Mouse (Mus musculus) frontal cortex, adult 2 months (tissue): ENCODE data around the gene Filip1. TPM values are rescaled to one million over a fixed set of nuclear protein-coding genes. Genes with fewer than 3 reads are reported as not detected.

Source experiments
- DNase-seq, 2 experiments: peaks; one replicate each; pipeline ENCODE4 v3.0.0; 2022; ENCODE audit warnings: low spot score in 1 of 2; ENCODE audit errors: extremely low spot score in 1 of 2
- polyA plus RNA-seq: library from polyadenylated mRNA; depleted of rRNA; stranded (reverse); fragments of >200 nt; gene quantifications from 2 replicates; pipeline ENCODE4 v1.2.3, GENCODE M21; 2012

Filip1 gene
- polyA plus RNA-seq, 1 experiment = 10.0 TPM

DNA sequence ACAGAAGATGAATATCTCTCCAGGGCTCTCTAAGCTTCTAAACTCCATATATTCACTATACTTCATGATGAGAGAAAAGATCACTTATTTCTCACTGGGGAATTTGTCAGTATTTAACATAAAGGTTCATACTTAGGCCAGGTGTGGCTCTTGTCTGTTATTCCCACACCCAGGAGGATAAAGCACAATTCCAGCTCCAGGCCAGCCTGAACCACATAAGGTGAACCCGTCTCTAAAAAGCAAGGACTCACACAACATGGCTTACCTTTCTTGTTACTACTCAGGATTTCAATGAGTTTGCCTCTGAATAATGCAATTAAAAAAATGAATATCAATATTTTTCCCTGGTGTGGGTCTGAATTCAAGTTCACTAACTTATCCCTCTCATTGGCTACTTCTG lies 23.6 kb downstream of the Filip1 start:
- no peak for DNase-seq

DNA sequence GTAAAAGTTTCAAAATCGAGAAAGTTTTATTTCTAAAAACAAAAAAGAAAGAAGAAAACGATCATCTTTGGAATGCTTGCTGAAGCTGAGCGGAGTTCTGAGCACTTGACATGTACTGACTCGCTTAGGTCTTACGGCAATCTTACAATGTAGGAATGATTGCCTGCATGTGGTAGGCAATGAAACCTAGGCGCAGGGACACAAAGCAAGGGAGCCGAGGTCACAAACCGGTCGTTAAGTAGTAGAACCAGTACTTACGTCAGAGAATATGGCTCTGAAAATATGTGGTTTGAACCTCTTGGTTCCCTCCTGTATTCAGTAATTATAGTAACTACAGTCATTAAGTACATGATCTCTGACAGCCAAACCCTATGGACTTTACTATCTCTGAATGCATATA lies 29.4 kb downstream of the Filip1 start:
- DNase-seq = no peak

GRCm38 (mm10) chr9:79979274-79979673 lies 33.4 kb downstream of the Filip1 start:
- DNase-seq = no peak

GRCm38 (mm10) chr9:79978228-79979024 lies 34.2 kb downstream of the Filip1 start:
- no peak for DNase-seq

GRCm38 (mm10) chr9:79977549-79977971 lies 35.1 kb downstream of the Filip1 start:
- peak in 1 of 2 experiments; percentile 50 for DNase-seq

GRCm38 (mm10) chr9:79976789-79977188 lies 35.9 kb downstream of the Filip1 start:
- no peak for DNase-seq

DNA sequence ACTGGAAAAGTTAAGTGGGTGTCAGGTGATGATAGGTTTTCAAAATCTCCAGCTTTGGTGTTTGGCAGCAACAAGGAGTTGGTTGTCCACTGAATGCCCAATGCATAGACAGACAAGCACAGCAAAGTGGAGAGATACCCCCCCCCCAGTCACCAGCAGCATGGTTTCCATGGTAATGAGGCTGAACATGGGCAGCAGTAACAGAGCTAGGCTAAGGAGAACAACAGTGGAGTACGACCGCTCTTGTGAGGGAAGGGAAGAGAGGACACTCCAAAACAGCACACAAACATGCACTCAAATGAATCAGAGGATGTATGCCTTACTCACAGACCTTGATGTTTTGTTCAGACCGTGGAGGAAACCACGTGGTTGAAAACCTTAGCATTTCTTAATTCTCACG lies 37.5 kb downstream of the Filip1 start:
- DNase-seq = no peak

- no peak for DNase-seq
Measured at GRCm38 (mm10) chr9:79973582-79973981, 39.1 kb downstream of the Filip1 start.

DNA sequence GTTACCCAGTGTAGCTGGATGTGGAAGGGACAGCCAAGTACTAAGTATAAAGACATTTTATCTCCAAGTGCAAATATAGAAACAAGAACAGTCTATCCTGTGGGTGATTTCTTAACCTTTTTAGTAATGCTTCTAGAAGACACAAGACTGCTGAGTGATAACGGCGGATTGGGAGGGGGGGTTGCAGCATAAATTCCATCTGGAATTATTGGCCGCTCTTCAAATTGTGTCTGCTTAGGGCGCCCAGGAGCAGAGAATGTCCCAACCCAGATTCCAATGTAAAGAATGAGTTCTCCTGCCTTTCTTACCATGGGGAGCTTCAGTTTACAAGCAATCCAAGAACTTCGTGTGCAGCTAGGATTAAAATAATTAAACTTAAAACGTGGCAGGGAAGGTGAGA lies 39.9 kb downstream of the Filip1 start:
- DNase-seq = no peak

DNA sequence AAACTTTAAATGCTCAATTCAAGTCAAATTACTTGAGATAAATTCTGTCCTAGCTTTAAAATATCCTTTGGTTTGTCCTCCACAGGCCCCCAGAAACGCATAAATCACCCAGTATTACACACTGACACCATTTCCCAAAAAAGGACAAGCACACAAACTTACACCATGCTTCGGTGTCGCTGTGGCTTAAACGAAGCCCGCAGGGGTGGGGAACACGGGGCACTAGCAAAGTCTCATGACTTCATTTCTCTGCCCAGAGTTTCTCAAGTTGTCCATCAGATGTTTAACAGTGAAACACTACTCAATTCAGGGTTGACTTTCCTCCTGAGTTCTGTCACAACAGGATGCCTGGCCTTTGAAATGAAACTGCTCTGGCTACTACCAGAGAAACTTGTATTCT lies 41.0 kb downstream of the Filip1 start:
- no peak for DNase-seq

DNA sequence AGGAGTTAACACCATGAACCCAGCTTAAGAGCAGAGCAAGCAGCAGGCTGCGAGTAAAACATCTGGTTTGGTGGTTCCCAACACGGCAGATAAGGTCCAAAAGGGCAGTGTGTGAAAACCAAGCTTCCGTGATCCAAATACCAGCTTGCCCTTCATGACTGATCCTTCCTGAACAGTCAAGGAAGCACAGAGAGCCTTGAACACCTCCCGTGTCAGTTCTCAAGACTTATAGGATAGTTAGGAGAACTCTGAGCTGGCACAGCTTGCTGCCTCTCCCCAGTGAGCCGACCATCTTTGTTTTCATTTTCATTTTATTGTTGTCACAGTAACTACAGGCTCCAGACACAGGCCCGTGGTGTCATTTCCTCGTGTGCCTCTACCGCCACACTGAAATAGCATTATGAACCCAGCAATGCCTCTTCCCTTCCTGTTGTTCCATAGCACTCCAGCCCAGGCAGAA lies 42.0 kb downstream of the Filip1 start:
- DNase-seq = no peak

GRCm38 (mm10) chr9:79969544-79969943 lies 43.1 kb downstream of the Filip1 start:
- no peak for DNase-seq

GRCm38 (mm10) chr9:79966711-79967487 lies 45.8 kb downstream of the Filip1 start:
- DNase-seq = no peak

GRCm38 (mm10) chr9:79965600-79966392 lies 46.9 kb downstream of the Filip1 start:
- DNase-seq = no peak

DNA sequence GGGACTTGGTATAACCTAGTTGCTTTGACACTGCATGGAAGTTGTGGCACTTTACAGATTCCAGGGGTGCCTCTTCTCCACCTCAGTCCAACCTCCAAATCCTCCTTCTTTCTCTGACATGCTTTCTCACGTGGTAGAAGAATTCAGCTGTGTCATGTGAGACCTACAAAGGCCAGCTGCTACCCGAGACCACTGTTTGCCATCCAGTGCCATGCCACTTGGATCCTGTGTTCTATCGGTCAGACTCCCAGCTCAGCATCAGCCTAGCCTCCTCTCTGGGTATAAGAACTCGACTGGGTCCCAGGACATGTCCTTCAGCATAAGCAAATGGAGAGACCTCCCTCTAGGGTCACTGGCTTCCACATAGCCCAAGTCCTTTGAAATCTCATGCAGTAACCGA lies 47.6 kb downstream of the Filip1 start:
- DNase-seq = no peak

- peak in 1 of 2 experiments; percentile 45 for DNase-seq
Measured at GRCm38 (mm10) chr9:79961630-79962285, 50.9 kb downstream of the Filip1 start.

DNA sequence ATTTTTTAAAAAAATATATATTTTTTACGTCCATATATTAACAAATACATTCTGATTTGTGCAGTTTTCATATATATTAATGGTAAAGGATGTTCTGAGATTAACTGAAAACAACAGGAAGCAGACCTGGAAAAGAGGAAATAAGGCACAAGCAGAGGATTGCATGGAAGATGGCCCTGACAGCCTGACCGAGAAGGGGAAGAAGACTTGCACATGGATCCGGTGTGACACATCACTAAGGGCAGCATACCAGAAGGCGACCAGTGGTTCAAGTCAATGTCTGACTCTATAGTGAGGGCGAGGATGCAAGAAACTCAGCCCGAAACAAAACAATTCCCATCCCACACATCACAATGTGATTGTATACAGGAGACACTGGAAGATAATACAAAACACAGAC lies 52.2 kb downstream of the Filip1 start:
- no peak for DNase-seq

- DNase-seq = no peak
Measured at GRCm38 (mm10) chr9:79958395-79958794, 54.3 kb downstream of the Filip1 start.

DNA sequence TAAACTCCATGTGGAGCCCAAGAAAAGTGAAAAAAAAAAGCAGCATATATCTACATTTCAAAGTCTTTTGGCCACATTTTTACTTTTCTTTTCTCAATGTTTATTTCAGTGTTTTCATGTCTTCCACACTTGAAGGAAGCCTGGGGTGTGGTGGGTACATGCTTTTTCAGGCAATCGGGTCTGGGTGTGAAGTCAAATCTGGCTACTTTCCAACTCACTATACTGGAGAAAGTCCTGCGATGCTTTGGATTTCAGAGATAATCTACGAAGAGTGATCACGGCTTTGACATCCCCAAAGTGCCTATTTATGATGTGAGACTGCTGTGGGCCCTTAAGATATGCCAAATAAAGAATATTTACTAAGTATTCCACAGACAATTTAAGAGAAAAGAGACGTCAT lies 57.7 kb downstream of the Filip1 start:
- DNase-seq = no peak

GRCm38 (mm10) chr9:79951984-79952383 lies 60.7 kb downstream of the Filip1 start:
- DNase-seq = no peak
